Mouse (Mus musculus): Measurements from ENCODE around the gene M6pr. TPM values are rescaled to one million over a fixed set of nuclear protein-coding genes. Genes with fewer than 3 reads are reported as not detected.

The M6pr gene
- polyA plus RNA-seq, 1 experiment: 81.4 TPM

DNA sequence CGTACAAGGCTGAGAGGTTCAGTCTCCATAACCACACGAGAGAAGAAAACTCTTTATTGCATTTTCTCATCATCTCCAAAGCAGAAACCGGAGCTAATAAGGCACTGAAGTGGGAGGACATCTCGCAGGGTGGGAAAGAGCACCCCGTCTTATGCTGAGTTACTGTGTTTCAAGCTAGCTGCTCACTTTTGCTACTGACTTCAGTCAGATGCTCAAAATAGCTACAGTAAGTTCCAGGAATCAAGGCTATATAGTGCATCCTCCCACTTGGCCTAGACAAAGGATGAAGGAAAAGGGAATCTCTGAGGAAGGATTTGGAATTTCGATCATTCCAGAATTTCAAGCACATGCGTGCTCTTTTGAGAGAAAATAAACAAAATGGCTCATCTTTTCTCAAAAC, 32.0 kb upstream of the M6pr start:
- TF ChIP-seq POLR2A (IDR thresholded peaks at IDR 0.05; ENCODE audit: control insufficient read depth, extremely low read depth, insufficient read depth, low read length, poor library complexity): no peak
- TF ChIP-seq CTCF (IDR thresholded peaks at IDR 0.05; ENCODE audit: borderline replicate concordance, control insufficient read depth, extremely low read depth, insufficient read depth, low read length, poor library complexity): no peak
- WGBS: 91% methylated on average over 7 of the region's 7 CpGs
- no peak overlapping the region for H3K4me3 ChIP-seq (ENCODE audit: control insufficient read depth, insufficient read depth, low read length)
- no peaks in the 10 kb centered on the region for H3K36me3 ChIP-seq (ENCODE audit: control insufficient read depth, insufficient read depth, low read length)
- H3K27me3 ChIP-seq (ENCODE audit: control insufficient read depth, insufficient read depth, low read length): no peaks in the 10 kb centered on the region
- H3K27ac ChIP-seq (ENCODE audit: control insufficient read depth, insufficient read depth, low read length): no peak overlapping the region
- DNase-seq: no peak
- H3K4me1 ChIP-seq (replicated peaks; ENCODE audit: control insufficient read depth, insufficient read depth, low read length): no peaks in the 10 kb centered on the region

DNA sequence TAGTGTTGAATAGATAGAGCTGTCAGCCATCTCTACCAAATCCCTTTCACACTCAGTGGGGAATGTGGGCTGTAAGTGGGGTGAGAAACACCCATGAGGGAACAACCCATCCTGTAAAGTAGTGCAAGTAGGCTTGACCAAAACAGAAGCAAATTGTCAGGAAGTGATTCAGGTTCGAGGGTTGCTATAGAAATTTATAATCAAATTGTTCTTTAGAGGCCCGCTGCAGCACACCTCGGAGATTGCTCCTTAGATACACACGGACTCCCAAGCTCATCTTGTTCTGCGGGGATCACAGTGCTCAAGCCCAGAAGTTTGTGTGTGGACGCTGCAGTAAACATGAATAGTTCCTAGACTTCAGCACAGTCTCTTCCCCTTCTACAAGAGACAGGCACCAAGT, 25.7 kb upstream of the M6pr start, which contains the start of gene Klrg1:
Gene Klrg1, minus strand, starts transcription at position 101 of the 400 bp plus-strand sequence.
- no peak for TF ChIP-seq CTCF (IDR thresholded peaks at IDR 0.05; ENCODE audit: borderline replicate concordance, control insufficient read depth, extremely low read depth, insufficient read depth, low read length, poor library complexity)
- TF ChIP-seq POLR2A (IDR thresholded peaks at IDR 0.05; ENCODE audit: control insufficient read depth, extremely low read depth, insufficient read depth, low read length, poor library complexity): no peak
- Histone ChIP-seq H3K27me3 (ENCODE audit: control insufficient read depth, insufficient read depth, low read length) (no peaks in the 10 kb centered on the region), H3K27ac (ENCODE audit: control insufficient read depth, insufficient read depth, low read length) (no peak within 1 kb of the TSS), H3K4me1 (replicated peaks; ENCODE audit: control insufficient read depth, insufficient read depth, low read length) (no peaks in the 10 kb centered on the region), H3K36me3 (ENCODE audit: control insufficient read depth, insufficient read depth, low read length) (no peaks in the 10 kb centered on the region), H3K4me3 (ENCODE audit: control insufficient read depth, insufficient read depth, low read length) (no peak within 1 kb of the TSS)
- 86% methylated on average over 6 of the region's 6 CpGs for WGBS
- no peak for DNase-seq

DNA sequence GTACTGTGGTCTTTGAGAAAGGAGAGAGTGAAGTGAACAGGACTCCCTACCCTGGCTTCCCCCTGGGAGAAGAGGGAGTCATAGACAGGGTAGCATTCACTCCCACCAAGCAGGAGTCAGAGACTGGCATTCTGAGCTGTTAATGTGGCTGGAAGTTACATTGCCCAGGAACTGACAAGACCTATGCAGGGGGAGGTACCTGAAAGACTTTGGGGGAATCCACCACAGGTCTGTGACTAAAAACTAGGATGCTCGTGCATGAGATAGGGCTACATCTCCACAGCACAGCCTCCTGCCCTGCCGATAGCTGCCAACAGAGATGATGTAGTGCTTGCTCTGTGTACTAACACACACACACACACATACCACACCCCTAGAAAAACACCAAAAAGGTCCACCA, 25.1 kb upstream of the M6pr start:
- no peaks in the 10 kb centered on the region for H3K27me3 ChIP-seq (ENCODE audit: control insufficient read depth, insufficient read depth, low read length)
- H3K4me3 ChIP-seq (ENCODE audit: control insufficient read depth, insufficient read depth, low read length): no peak overlapping the region
- 82% methylated on average over 2 of the region's 2 CpGs for WGBS
- no peaks in the 10 kb centered on the region for H3K36me3 ChIP-seq (ENCODE audit: control insufficient read depth, insufficient read depth, low read length)
- DNase-seq: no peak
- no peaks in the 10 kb centered on the region for H3K4me1 ChIP-seq (replicated peaks; ENCODE audit: control insufficient read depth, insufficient read depth, low read length)
- no peak overlapping the region for H3K27ac ChIP-seq (ENCODE audit: control insufficient read depth, insufficient read depth, low read length)
- TF ChIP-seq CTCF (IDR thresholded peaks at IDR 0.05; ENCODE audit: borderline replicate concordance, control insufficient read depth, extremely low read depth, insufficient read depth, low read length, poor library complexity) (no peak), POLR2A (IDR thresholded peaks at IDR 0.05; ENCODE audit: control insufficient read depth, extremely low read depth, insufficient read depth, low read length, poor library complexity) (no peak)

DNA sequence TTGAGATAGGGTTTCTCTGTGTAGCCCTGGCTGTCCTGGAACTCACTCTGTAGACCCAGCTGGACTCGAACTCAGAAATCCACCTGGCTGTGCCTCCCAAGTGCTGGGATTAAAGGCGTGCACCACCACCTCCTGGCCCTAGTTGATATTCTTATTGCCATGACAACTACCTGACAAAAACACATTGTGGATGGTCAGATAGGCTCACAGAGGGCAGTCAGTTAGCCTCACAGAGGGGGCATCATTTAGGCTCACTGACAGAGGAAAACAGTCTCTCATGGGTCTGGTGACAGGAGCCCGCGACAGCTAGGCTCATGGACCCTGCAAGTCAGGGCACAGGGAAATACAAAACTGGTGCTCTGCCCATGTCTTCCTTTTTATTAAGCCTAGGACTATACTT, 24.2 kb upstream of the M6pr start:
- H3K4me3 ChIP-seq (ENCODE audit: control insufficient read depth, insufficient read depth, low read length): no peak overlapping the region
- WGBS: 90% methylated on average over 4 of the region's 4 CpGs
- no peaks in the 10 kb centered on the region for H3K27me3 ChIP-seq (ENCODE audit: control insufficient read depth, insufficient read depth, low read length)
- H3K36me3 ChIP-seq (ENCODE audit: control insufficient read depth, insufficient read depth, low read length): no peaks in the 10 kb centered on the region
- no peaks in the 10 kb centered on the region for H3K4me1 ChIP-seq (replicated peaks; ENCODE audit: control insufficient read depth, insufficient read depth, low read length)
- no peak for DNase-seq
- no peak for TF ChIP-seq CTCF (IDR thresholded peaks at IDR 0.05; ENCODE audit: borderline replicate concordance, control insufficient read depth, extremely low read depth, insufficient read depth, low read length, poor library complexity)
- TF ChIP-seq POLR2A (IDR thresholded peaks at IDR 0.05; ENCODE audit: control insufficient read depth, extremely low read depth, insufficient read depth, low read length, poor library complexity): no peak
- H3K27ac ChIP-seq (ENCODE audit: control insufficient read depth, insufficient read depth, low read length): no peak overlapping the region

DNA sequence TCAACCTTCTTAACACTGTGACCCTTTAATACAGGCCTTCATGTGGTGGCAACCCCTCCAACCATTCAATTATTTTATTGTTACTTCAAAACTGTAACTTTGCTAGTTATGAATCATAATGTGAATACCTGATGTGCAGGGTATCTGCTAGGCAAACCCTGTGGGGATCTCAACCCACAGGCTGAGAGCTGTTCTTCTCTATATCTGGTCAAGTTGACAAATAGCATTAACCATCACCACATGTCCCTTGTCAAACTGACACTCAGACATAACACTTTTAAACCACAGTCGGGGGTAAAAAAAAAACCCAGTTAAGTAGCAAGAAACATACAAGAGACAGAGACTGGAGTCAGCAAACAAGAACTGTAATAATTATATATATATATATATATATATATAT, 23.7 kb upstream of the M6pr start:
- Histone ChIP-seq H3K4me1 (replicated peaks; ENCODE audit: control insufficient read depth, insufficient read depth, low read length) (no peaks in the 10 kb centered on the region), H3K4me3 (ENCODE audit: control insufficient read depth, insufficient read depth, low read length) (no peak overlapping the region)
- 100% methylated on average over 1 of the region's 1 CpGs for WGBS

DNA sequence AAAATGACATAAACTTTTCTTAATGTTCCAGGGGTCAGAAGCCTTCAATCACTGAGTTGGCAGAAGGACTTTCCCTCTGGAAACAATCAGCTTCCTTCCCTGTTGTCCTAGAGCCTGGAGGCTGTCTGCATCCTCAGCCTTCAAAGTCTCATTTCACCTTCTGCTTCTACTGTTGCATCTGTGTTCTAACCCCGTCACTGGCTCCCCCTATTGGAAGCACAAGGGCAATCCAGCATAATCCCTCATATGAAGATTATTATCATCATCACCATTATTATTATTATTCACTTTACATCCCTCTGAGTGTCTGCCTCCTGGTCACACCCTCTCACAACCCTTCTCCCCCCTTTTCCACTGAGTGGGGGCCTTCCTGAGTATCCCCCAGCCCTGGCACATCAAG, 20.3 kb upstream of the M6pr start:
- WGBS: 48% methylated on average over 1 of the region's 1 CpGs
- TF ChIP-seq CTCF (IDR thresholded peaks at IDR 0.05; ENCODE audit: borderline replicate concordance, control insufficient read depth, extremely low read depth, insufficient read depth, low read length, poor library complexity): no peak
- no peak for TF ChIP-seq POLR2A (IDR thresholded peaks at IDR 0.05; ENCODE audit: control insufficient read depth, extremely low read depth, insufficient read depth, low read length, poor library complexity)
- Histone ChIP-seq H3K36me3 (ENCODE audit: control insufficient read depth, insufficient read depth, low read length) (no peaks in the 10 kb centered on the region), H3K27ac (ENCODE audit: control insufficient read depth, insufficient read depth, low read length) (no peak overlapping the region), H3K4me1 (replicated peaks; ENCODE audit: control insufficient read depth, insufficient read depth, low read length) (no peaks in the 10 kb centered on the region; the same call in 1 of the 2 replicates), H3K4me3 (ENCODE audit: control insufficient read depth, insufficient read depth, low read length) (no peak overlapping the region), H3K27me3 (ENCODE audit: control insufficient read depth, insufficient read depth, low read length) (no peaks in the 10 kb centered on the region; the same call in 1 of the 2 replicates)
- DNase-seq: no peak

More for the DNA sequence above, 23.7 kb upstream of the M6pr start:
- H3K36me3 ChIP-seq (ENCODE audit: control insufficient read depth, insufficient read depth, low read length): no peaks in the 10 kb centered on the region
- H3K27me3 ChIP-seq (ENCODE audit: control insufficient read depth, insufficient read depth, low read length): no peaks in the 10 kb centered on the region
- TF ChIP-seq CTCF (IDR thresholded peaks at IDR 0.05; ENCODE audit: borderline replicate concordance, control insufficient read depth, extremely low read depth, insufficient read depth, low read length, poor library complexity) (no peak), POLR2A (IDR thresholded peaks at IDR 0.05; ENCODE audit: control insufficient read depth, extremely low read depth, insufficient read depth, low read length, poor library complexity) (no peak)
- no peak for DNase-seq
- H3K27ac ChIP-seq (ENCODE audit: control insufficient read depth, insufficient read depth, low read length): no peak overlapping the region

DNA sequence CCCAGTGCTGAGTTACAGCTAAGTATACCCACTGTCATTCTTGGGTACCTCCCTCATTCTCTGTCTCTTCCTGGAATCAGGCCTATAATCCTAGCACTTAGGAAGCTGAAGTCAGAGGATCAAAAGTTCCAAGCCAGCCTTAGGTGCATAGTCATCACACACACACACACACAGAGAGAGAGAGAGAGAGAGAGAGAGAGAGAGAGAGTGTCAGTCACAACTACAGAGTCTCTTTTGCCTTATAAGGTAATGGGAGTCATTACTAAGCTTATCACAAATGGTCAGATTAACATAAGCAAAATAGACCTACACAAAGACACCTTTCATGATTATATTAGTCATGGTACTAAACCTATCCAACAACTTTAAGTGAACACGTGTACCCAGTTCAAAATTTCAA, 19.2 kb upstream of the M6pr start:
- no peaks in the 10 kb centered on the region; the same call in 1 of the 2 replicates for H3K27me3 ChIP-seq (ENCODE audit: control insufficient read depth, insufficient read depth, low read length)
- DNase-seq: no peak

More for the DNA sequence above, 19.2 kb upstream of the M6pr start:
- no peaks in the 10 kb centered on the region for H3K36me3 ChIP-seq (ENCODE audit: control insufficient read depth, insufficient read depth, low read length)
- no peaks in the 10 kb centered on the region; the same call in 1 of the 2 replicates for H3K4me1 ChIP-seq (replicated peaks; ENCODE audit: control insufficient read depth, insufficient read depth, low read length)
- WGBS: 89% methylated on average over 1 of the region's 1 CpGs
- TF ChIP-seq CTCF (IDR thresholded peaks at IDR 0.05; ENCODE audit: borderline replicate concordance, control insufficient read depth, extremely low read depth, insufficient read depth, low read length, poor library complexity) (no peak), POLR2A (IDR thresholded peaks at IDR 0.05; ENCODE audit: control insufficient read depth, extremely low read depth, insufficient read depth, low read length, poor library complexity) (no peak)
- no peak overlapping the region for H3K27ac ChIP-seq (ENCODE audit: control insufficient read depth, insufficient read depth, low read length)
- H3K4me3 ChIP-seq (ENCODE audit: control insufficient read depth, insufficient read depth, low read length): no peak overlapping the region
